Mouse (Mus musculus): ENCODE data around the gene Nptn. TPM values are rescaled to one million over a fixed set of nuclear protein-coding genes. Genes with fewer than 3 reads are reported as not detected.

Nptn gene
- total and polyA plus RNA-seq, 3 experiments = 118 to 162 (median 121) TPM

- peaks cover 5% of the 10 kb centered on the region for H3K4me1 ChIP-seq (ENCODE audit: insufficient read depth, low read depth, low read length)
- H3K27me3 ChIP-seq (ENCODE audit: insufficient read depth, low read length) = peaks cover 18% of the 10 kb centered on the region
- H3K4me3 ChIP-seq (ENCODE audit: low read depth, low read length) = no peak overlapping the region
- ATAC-seq (ENCODE audit: extremely low read depth, insufficient number of reproducible peaks, low FRiP score, poor library complexity, severe bottlenecking) = no peak
- H3K9me3 ChIP-seq (replicated peaks) = no peaks in the 10 kb centered on the region
- no peak for TF ChIP-seq GATA2 (IDR thresholded peaks at IDR 0.05; ENCODE audit: borderline replicate concordance, low read depth, low read length)
- no peak for TF ChIP-seq CTCF (IDR thresholded peaks at IDR 0.05; ENCODE audit: low read depth, low read length)
- TF ChIP-seq GATA1 (IDR thresholded peaks at IDR 0.05; ENCODE audit: borderline replicate concordance, low read length) = no peak
- no peak for TF ChIP-seq TAL1 (conservative IDR thresholded peaks at IDR 0.05; ENCODE audit: low read depth, low read length)
- TF ChIP-seq POLR2AphosphoS5 (IDR thresholded peaks at IDR 0.05; ENCODE audit: insufficient replicate concordance, low read depth, low read length) = no peak
- no peak for DNase-seq (ENCODE audit: low spot score)
- H3K36me3 ChIP-seq (replicated peaks) = peaks cover 12% of the 10 kb centered on the region
Measured at GRCm38 (mm10) chr9:58672474-58672873, 90.4 kb downstream of the Nptn start.

GRCm38 (mm10) chr9:58674736-58675135 lies 92.7 kb downstream of the Nptn start:
- H3K27me3 ChIP-seq (ENCODE audit: insufficient read depth, low read length) = peaks cover 18% of the 10 kb centered on the region
- ATAC-seq (ENCODE audit: extremely low read depth, insufficient number of reproducible peaks, low FRiP score, poor library complexity, severe bottlenecking) (no peak), DNase-seq (ENCODE audit: low spot score) (no peak)
- TF ChIP-seq GATA2 (IDR thresholded peaks at IDR 0.05; ENCODE audit: borderline replicate concordance, low read depth, low read length) = no peak
- TF ChIP-seq CTCF (IDR thresholded peaks at IDR 0.05; ENCODE audit: low read depth, low read length) = no peak
- no peak for TF ChIP-seq TAL1 (conservative IDR thresholded peaks at IDR 0.05; ENCODE audit: low read depth, low read length)
- no peak for TF ChIP-seq POLR2AphosphoS5 (IDR thresholded peaks at IDR 0.05; ENCODE audit: insufficient replicate concordance, low read depth, low read length)
- no peak for TF ChIP-seq GATA1 (IDR thresholded peaks at IDR 0.05; ENCODE audit: borderline replicate concordance, low read length)
- H3K4me3 ChIP-seq (ENCODE audit: low read depth, low read length) = no peak overlapping the region
- H3K36me3 ChIP-seq (replicated peaks) = no peaks in the 10 kb centered on the region
- no peaks in the 10 kb centered on the region for H3K9me3 ChIP-seq (replicated peaks)
- peaks cover 5% of the 10 kb centered on the region for H3K4me1 ChIP-seq (ENCODE audit: insufficient read depth, low read depth, low read length)

- TF ChIP-seq GATA2 (IDR thresholded peaks at IDR 0.05; ENCODE audit: borderline replicate concordance, low read depth, low read length) = no peak
- TF ChIP-seq CTCF (IDR thresholded peaks at IDR 0.05; ENCODE audit: low read depth, low read length) = no peak
- no peak for TF ChIP-seq POLR2AphosphoS5 (IDR thresholded peaks at IDR 0.05; ENCODE audit: insufficient replicate concordance, low read depth, low read length)
- TF ChIP-seq GATA1 (IDR thresholded peaks at IDR 0.05; ENCODE audit: borderline replicate concordance, low read length) = no peak
- no peak for TF ChIP-seq TAL1 (conservative IDR thresholded peaks at IDR 0.05; ENCODE audit: low read depth, low read length)
- DNase-seq (ENCODE audit: low spot score) (no peak), ATAC-seq (ENCODE audit: extremely low read depth, insufficient number of reproducible peaks, low FRiP score, poor library complexity, severe bottlenecking) (no peak)
- no peak overlapping the region for H3K4me3 ChIP-seq (ENCODE audit: low read depth, low read length)
- H3K9me3 ChIP-seq (replicated peaks) = no peaks in the 10 kb centered on the region
- peaks cover 18% of the 10 kb centered on the region for H3K27me3 ChIP-seq (ENCODE audit: insufficient read depth, low read length)
- H3K4me1 ChIP-seq (ENCODE audit: insufficient read depth, low read depth, low read length) = peaks cover 5% of the 10 kb centered on the region; the same call in 1 of the 2 replicates
- no peaks in the 10 kb centered on the region for H3K36me3 ChIP-seq (replicated peaks)
Measured at GRCm38 (mm10) chr9:58675371-58675770, 93.3 kb downstream of the Nptn start.

- no peak for DNase-seq (ENCODE audit: low spot score)
- Histone ChIP-seq H3K4me1 (ENCODE audit: insufficient read depth, low read depth, low read length) (no peaks in the 10 kb centered on the region), H3K4me3 (ENCODE audit: low read depth, low read length) (no peak overlapping the region), H3K36me3 (replicated peaks) (no peaks in the 10 kb centered on the region), H3K27me3 (ENCODE audit: insufficient read depth, low read length) (peaks cover 27% of the 10 kb centered on the region), H3K9me3 (replicated peaks) (no peaks in the 10 kb centered on the region)
- no peak for TF ChIP-seq GATA2 (IDR thresholded peaks at IDR 0.05; ENCODE audit: borderline replicate concordance, low read depth, low read length)
- no peak for TF ChIP-seq GATA1 (IDR thresholded peaks at IDR 0.05; ENCODE audit: borderline replicate concordance, low read length)
- no peak for TF ChIP-seq CTCF (IDR thresholded peaks at IDR 0.05; ENCODE audit: low read depth, low read length)
- no peak for TF ChIP-seq TAL1 (conservative IDR thresholded peaks at IDR 0.05; ENCODE audit: low read depth, low read length)
- TF ChIP-seq POLR2AphosphoS5 (IDR thresholded peaks at IDR 0.05; ENCODE audit: insufficient replicate concordance, low read depth, low read length) = no peak
- ATAC-seq (ENCODE audit: extremely low read depth, insufficient number of reproducible peaks, low FRiP score, poor library complexity, severe bottlenecking) = no peak
Measured at GRCm38 (mm10) chr9:58681411-58681810, 99.4 kb downstream of the Nptn start.

GRCm38 (mm10) chr9:58682106-58682505 lies 100.1 kb downstream of the Nptn start:
- ATAC-seq (ENCODE audit: extremely low read depth, insufficient number of reproducible peaks, low FRiP score, poor library complexity, severe bottlenecking) (no peak), DNase-seq (ENCODE audit: low spot score) (no peak)
- no peak for TF ChIP-seq POLR2AphosphoS5 (IDR thresholded peaks at IDR 0.05; ENCODE audit: insufficient replicate concordance, low read depth, low read length)
- no peak for TF ChIP-seq TAL1 (conservative IDR thresholded peaks at IDR 0.05; ENCODE audit: low read depth, low read length)
- no peak for TF ChIP-seq GATA1 (IDR thresholded peaks at IDR 0.05; ENCODE audit: borderline replicate concordance, low read length)
- no peak for TF ChIP-seq GATA2 (IDR thresholded peaks at IDR 0.05; ENCODE audit: borderline replicate concordance, low read depth, low read length)
- no peak for TF ChIP-seq CTCF (IDR thresholded peaks at IDR 0.05; ENCODE audit: low read depth, low read length)
- H3K9me3 ChIP-seq (replicated peaks) = no peaks in the 10 kb centered on the region
- H3K27me3 ChIP-seq (ENCODE audit: insufficient read depth, low read length) = peaks cover 30% of the 10 kb centered on the region
- no peaks in the 10 kb centered on the region for H3K36me3 ChIP-seq (replicated peaks)
- no peak overlapping the region for H3K4me3 ChIP-seq (ENCODE audit: low read depth, low read length)
- no peaks in the 10 kb centered on the region for H3K4me1 ChIP-seq (ENCODE audit: insufficient read depth, low read depth, low read length)

GRCm38 (mm10) chr9:58683372-58683771 lies 101.3 kb downstream of the Nptn start:
- Histone ChIP-seq H3K27me3 (ENCODE audit: insufficient read depth, low read length) (peaks cover 37% of the 10 kb centered on the region), H3K36me3 (replicated peaks) (no peaks in the 10 kb centered on the region), H3K9me3 (replicated peaks) (no peaks in the 10 kb centered on the region), H3K4me3 (ENCODE audit: low read depth, low read length) (no peak overlapping the region), H3K4me1 (ENCODE audit: insufficient read depth, low read depth, low read length) (no peaks in the 10 kb centered on the region)
- no peak for DNase-seq (ENCODE audit: low spot score)
- ATAC-seq (ENCODE audit: extremely low read depth, insufficient number of reproducible peaks, low FRiP score, poor library complexity, severe bottlenecking) = no peak
- TF ChIP-seq CTCF (IDR thresholded peaks at IDR 0.05; ENCODE audit: low read depth, low read length) (no peak), POLR2AphosphoS5 (IDR thresholded peaks at IDR 0.05; ENCODE audit: insufficient replicate concordance, low read depth, low read length) (no peak), TAL1 (conservative IDR thresholded peaks at IDR 0.05; ENCODE audit: low read depth, low read length) (no peak), GATA1 (IDR thresholded peaks at IDR 0.05; ENCODE audit: borderline replicate concordance, low read length) (no peak), GATA2 (IDR thresholded peaks at IDR 0.05; ENCODE audit: borderline replicate concordance, low read depth, low read length) (no peak)
